Mouse (Mus musculus) hindbrain, embryonic 11.5 days (tissue): ENCODE measurements around the gene Ano5. TPM values are rescaled to one million over a fixed set of nuclear protein-coding genes. Genes with fewer than 3 reads are reported as not detected.

Experiments used
- ATAC-seq: fragments of 200-750 bp; cut with Nextera tagmentation; 2 replicates; pipeline ENCODE4 v1.8.0; 2017; ENCODE audit warnings: mild to moderate bottlenecking, moderate TSS enrichment, moderate library complexity; ENCODE audit not compliant: low FRiP score
- DNase-seq: peaks from one replicate; pipeline ENCODE4 v3.0.0-alpha.2; 2015; ENCODE audit warnings: low spot score
- H3K27ac ChIP-seq: fragments of 300-500 bp; sonication (generic); 2 replicates; pipeline ENCODE4 v1.5.1; 2014; ENCODE audit warnings: mild to moderate bottlenecking, low read depth, low read length
- H3K27me3 ChIP-seq: fragments of 300-500 bp; sonication (generic); 2 replicates; pipeline ENCODE4 v1.6.1; 2014; ENCODE audit warnings: mild to moderate bottlenecking, low read length, moderate library complexity, mixed read lengths; ENCODE audit not compliant: control insufficient read depth, insufficient read depth
- H3K36me3 ChIP-seq: fragments of 300-500 bp; sonication (generic); 2 replicates; pipeline ENCODE4 v1.6.1; 2014; ENCODE audit warnings: mild to moderate bottlenecking, low read length, moderate library complexity, mixed read lengths; ENCODE audit not compliant: control insufficient read depth, insufficient read depth
- H3K4me1 ChIP-seq: fragments of 300-500 bp; sonication (generic); replicated peaks from 2 replicates; pipeline ENCODE4 v1.6.1; 2014; ENCODE audit warnings: low read length, mixed read lengths; ENCODE audit not compliant: control insufficient read depth, insufficient read depth
- H3K4me2 ChIP-seq: fragments of 300-500 bp; sonication (generic); replicated peaks from 2 replicates; pipeline ENCODE4 v1.6.1; 2014; ENCODE audit warnings: mild to moderate bottlenecking, low read depth, low read length
- H3K4me3 ChIP-seq: fragments of 300-500 bp; sonication (generic); 2 replicates; pipeline ENCODE4 v1.5.1; 2014; ENCODE audit warnings: low read depth, low read length
- H3K9ac ChIP-seq: fragments of 300-500 bp; sonication (generic); 2 replicates; pipeline ENCODE4 v1.6.1; 2014; ENCODE audit warnings: low read depth, low read length
- H3K9me3 ChIP-seq: fragments of 300-500 bp; sonication (generic); 2 replicates; pipeline ENCODE4 v1.6.1; 2016; ENCODE audit warnings: low read length; ENCODE audit not compliant: control insufficient read depth
- WGBS: fragments of 180-500 bp; shearing (Covaris S2); extraction: QIAGEN DNeasy Blood & Tissue Kit; methylation state at CpG from one replicate; pipeline ENCODE4 v1.1.7; 2014; 5-methylcytosine and 5-hydroxymethylcytosine counted together
- polyA plus RNA-seq: library from polyadenylated mRNA; unstranded; fragments of >200 nt; fragmentation: Nextera tagmentation; extraction: Ambion mirVana; gene quantifications from 2 replicates; pipeline ENCODE4 v1.2.1, GENCODE M21; 2014

Ano5 gene
- polyA plus RNA-seq, 1 experiment from 2014 or later = 0.23 TPM

GRCm38 (mm10) chr7:51625591-51626255 lies 114.9 kb downstream of the Ano5 start:
- WGBS = 2% methylated on average over 11 of the region's 11 CpGs
- Histone ChIP-seq H3K27me3 (peaks cover 65% of the 10 kb centered on the region), H3K9me3 (no peaks in the 10 kb centered on the region), H3K9ac (peak overlapping the region; percentile 44), H3K4me3 (peak overlapping the region; percentile 26), H3K4me1 (0 out of 2 replicates have a peak, but pooled peaks cover 3% of the 10 kb centered on the region), H3K36me3 (no peaks in the 10 kb centered on the region), H3K27ac (peak overlapping the region; percentile 83), H3K4me2 (peak overlapping the region; percentile 39)
- ATAC-seq (no peak), DNase-seq (peak; percentile 41)

GRCm38 (mm10) chr7:51626451-51627000 lies 115.7 kb downstream of the Ano5 start:
- H3K4me2 ChIP-seq = peak overlapping the region; percentile 39
- DNase-seq (peak; percentile 60), ATAC-seq (no peak)
- H3K4me3 ChIP-seq = peak overlapping the region; percentile 26
- peak overlapping the region; percentile 83 for H3K27ac ChIP-seq
- H3K9me3 ChIP-seq = no peaks in the 10 kb centered on the region
- H3K4me1 ChIP-seq = 0 out of 2 replicates have a peak, but pooled peaks cover 3% of the 10 kb centered on the region
- WGBS = 2% methylated on average over 16 of the region's 16 CpGs
- no peaks in the 10 kb centered on the region for H3K36me3 ChIP-seq
- H3K9ac ChIP-seq = peak overlapping the region; percentile 42; the same call in 1 of the 2 replicates
- H3K27me3 ChIP-seq = peaks cover 63% of the 10 kb centered on the region

- peaks cover 57% of the 10 kb centered on the region for H3K27me3 ChIP-seq
- under 1% methylated on average over 26 of the region's 26 CpGs for WGBS
Measured at GRCm38 (mm10) chr7:51627001-51627631, 116.3 kb downstream of the Ano5 start.

GRCm38 (mm10) chr7:51627666-51628065 lies 116.8 kb downstream of the Ano5 start:
- Histone ChIP-seq H3K4me1 (0 out of 2 replicates have a peak, but pooled peaks cover 3% of the 10 kb centered on the region), H3K27me3 (peaks cover 52% of the 10 kb centered on the region), H3K4me2 (peak overlapping the region; percentile 39), H3K27ac (peak overlapping the region; percentile 83), H3K36me3 (no peaks in the 10 kb centered on the region), H3K9ac (peak overlapping the region; percentile 42; the same call in 1 of the 2 replicates), H3K9me3 (no peaks in the 10 kb centered on the region), H3K4me3 (peak overlapping the region; percentile 26; the same call in 1 of the 2 replicates)
- WGBS = 1% methylated on average over 9 of the region's 9 CpGs
- peak; percentile 45 for DNase-seq
- ATAC-seq = no peak

More at GRCm38 (mm10) chr7:51627001-51627631, 116.3 kb downstream of the Ano5 start:
- H3K27ac ChIP-seq = peak overlapping the region; percentile 83
- no peaks in the 10 kb centered on the region for H3K36me3 ChIP-seq
- H3K4me1 ChIP-seq = 0 out of 2 replicates have a peak, but pooled peaks cover 3% of the 10 kb centered on the region
- H3K4me2 ChIP-seq = peak overlapping the region; percentile 39
- DNase-seq (peak; percentile 69), ATAC-seq (peak; percentile 82)
- H3K9ac ChIP-seq = peak overlapping the region; percentile 42; the same call in 1 of the 2 replicates
- peak overlapping the region; percentile 26 for H3K4me3 ChIP-seq
- no peaks in the 10 kb centered on the region for H3K9me3 ChIP-seq

GRCm38 (mm10) chr7:51628349-51628748 lies 117.5 kb downstream of the Ano5 start:
- H3K9ac ChIP-seq = no peak overlapping the region
- ATAC-seq = no peak
- H3K36me3 ChIP-seq = no peaks in the 10 kb centered on the region
- H3K4me3 ChIP-seq = no peak overlapping the region
- H3K27me3 ChIP-seq = peaks cover 49% of the 10 kb centered on the region
- H3K27ac ChIP-seq = 0 out of 2 replicates have a peak overlapping the region, but pooled peaks have one; percentile 47
- WGBS = 2% methylated on average over 9 of the region's 9 CpGs
- H3K9me3 ChIP-seq = no peaks in the 10 kb centered on the region
- H3K4me1 ChIP-seq = 0 out of 2 replicates have a peak, but pooled peaks cover 3% of the 10 kb centered on the region
- no peak overlapping the region for H3K4me2 ChIP-seq
- peak; percentile 26 for DNase-seq

GRCm38 (mm10) chr7:51629206-51629605 lies 118.4 kb downstream of the Ano5 start:
- Histone ChIP-seq H3K9ac (no peak overlapping the region), H3K4me2 (0 out of 2 replicates have a peak overlapping the region, but pooled peaks have one; percentile 2), H3K9me3 (no peaks in the 10 kb centered on the region), H3K27ac (peak overlapping the region; percentile 40; the same call in 1 of the 2 replicates), H3K36me3 (no peaks in the 10 kb centered on the region), H3K27me3 (peaks cover 41% of the 10 kb centered on the region), H3K4me1 (0 out of 2 replicates have a peak, but pooled peaks cover 3% of the 10 kb centered on the region), H3K4me3 (no peak overlapping the region)
- peak; percentile 29 for DNase-seq
- ATAC-seq = no peak
- 4% methylated on average over 3 of the region's 3 CpGs for WGBS

GRCm38 (mm10) chr7:51631171-51631570 lies 120.3 kb downstream of the Ano5 start:
- Histone ChIP-seq H3K27me3 (peaks cover 24% of the 10 kb centered on the region), H3K4me1 (no peaks in the 10 kb centered on the region), H3K4me2 (no peak overlapping the region), H3K36me3 (no peaks in the 10 kb centered on the region), H3K27ac (peak overlapping the region; percentile 42; the same call in 1 of the 2 replicates), H3K4me3 (no peak overlapping the region), H3K9me3 (no peaks in the 10 kb centered on the region), H3K9ac (no peak overlapping the region)
- ATAC-seq = no peak
- 66% methylated on average over 3 of the region's 3 CpGs for WGBS
- DNase-seq = no peak

- peak overlapping the region; percentile 7; the same call in 1 of the 2 replicates for H3K4me2 ChIP-seq
- H3K27me3 ChIP-seq = peaks cover 11% of the 10 kb centered on the region; the same call in 1 of the 2 replicates
- no peak overlapping the region for H3K9ac ChIP-seq
- no peaks in the 10 kb centered on the region for H3K4me1 ChIP-seq
- H3K9me3 ChIP-seq = no peaks in the 10 kb centered on the region
- no peaks in the 10 kb centered on the region for H3K36me3 ChIP-seq
- peak overlapping the region; percentile 61 for H3K27ac ChIP-seq
- DNase-seq (peak; percentile 55), ATAC-seq (peak; percentile 86)
- 6% methylated on average over 9 of the region's 9 CpGs for WGBS
- no peak overlapping the region for H3K4me3 ChIP-seq
Measured at GRCm38 (mm10) chr7:51632543-51633229, 121.9 kb downstream of the Ano5 start.
